Mouse (Mus musculus) megakaryocyte, embryonic 14.5 days (primary cell): ENCODE measurements at regions not wholly inside any gene's neighbourhood (a gene's known extent, or its start where the extent isn't known, plus 50 kb on each side); places are given as distances from the start of the nearest gene placed in this dataset.

ENCODE experiments used
- FLI1 ChIP-seq: IDR thresholded peaks from 2 replicates; pipeline ENCODE4 v1.6.1; 2012; ENCODE audit warnings: low read length, inconsistent platforms, mixed read lengths
- GATA1 ChIP-seq: IDR thresholded peaks from 3 replicates; pipeline ENCODE4 v1.6.1; 2012; ENCODE audit warnings: mixed read lengths, low read length, inconsistent platforms, borderline replicate concordance

DNA sequence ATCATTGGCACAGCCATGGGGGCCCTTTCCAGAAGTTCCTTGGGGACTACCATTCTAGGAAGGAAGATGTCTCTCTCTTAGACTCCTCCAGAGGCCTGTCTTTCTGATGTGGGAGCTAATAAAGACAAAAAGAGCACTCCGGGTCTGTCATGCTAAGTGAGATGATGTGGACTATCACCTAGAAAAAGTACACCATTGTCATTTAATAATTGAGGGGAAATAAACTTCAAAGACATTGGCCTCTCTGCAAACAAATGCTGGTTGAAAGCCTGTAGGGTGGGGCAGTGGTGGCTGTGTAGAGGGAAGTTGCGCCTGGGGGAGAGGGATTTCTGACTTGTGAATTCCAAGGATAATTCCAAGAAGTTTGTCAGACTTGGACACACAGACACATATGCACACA, 105.9 kb upstream of the Clint1 start:
- TF ChIP-seq FLI1 (no peak), GATA1 (no peak)
